Mouse (Mus musculus) kidney, embryonic 15.5 days (tissue): ENCODE measurements around the gene Rnd1. TPM values are rescaled to one million over a fixed set of nuclear protein-coding genes. Genes with fewer than 3 reads are reported as not detected.

Experiments
- ATAC-seq: fragments of 200-750 bp; cut with Nextera tagmentation; replicated peaks from 2 replicates; pipeline ENCODE4 v1.8.0; 2017; ENCODE audit warnings: moderate TSS enrichment; ENCODE audit not compliant: low FRiP score
- H3K27ac ChIP-seq: fragments of 300-500 bp; sonication (generic); 2 replicates; pipeline ENCODE4 v1.5.1; 2015; ENCODE audit warnings: mild to moderate bottlenecking, inconsistent platforms
- H3K27me3 ChIP-seq: fragments of 300-500 bp; sonication (generic); 2 replicates; pipeline ENCODE4 v1.6.1; 2015; ENCODE audit warnings: inconsistent platforms
- H3K36me3 ChIP-seq: fragments of 300-500 bp; sonication (generic); 2 replicates; pipeline ENCODE4 v1.6.1; 2015; ENCODE audit warnings: inconsistent platforms
- H3K4me1 ChIP-seq: fragments of 300-500 bp; sonication (generic); 2 replicates; pipeline ENCODE4 v1.6.1; 2015; ENCODE audit warnings: inconsistent platforms
- H3K4me2 ChIP-seq: fragments of 300-500 bp; sonication (generic); 2 replicates; pipeline ENCODE4 v1.6.1; 2015; ENCODE audit warnings: moderate library complexity, mild to moderate bottlenecking, inconsistent platforms
- H3K4me3 ChIP-seq: fragments of 300-500 bp; sonication (generic); replicated peaks from 2 replicates; pipeline ENCODE4 v1.5.1; 2015; ENCODE audit warnings: mild to moderate bottlenecking, inconsistent platforms
- H3K9ac ChIP-seq: fragments of 300-500 bp; sonication (generic); 2 replicates; pipeline ENCODE4 v1.6.1; 2015; ENCODE audit warnings: mild to moderate bottlenecking, inconsistent platforms
- H3K9me3 ChIP-seq: fragments of 300-500 bp; sonication (generic); replicated peaks from 2 replicates; pipeline ENCODE4 v1.6.1; 2016; ENCODE audit warnings: inconsistent platforms
- WGBS: fragments of 180-500 bp; shearing (Covaris S2); methylation state at CpG from one replicate; pipeline ENCODE4 v1.1.7; 2015; ENCODE audit warnings: mixed read lengths; 5-methylcytosine and 5-hydroxymethylcytosine counted together
- polyA plus RNA-seq: library from polyadenylated mRNA; unstranded; fragments of >200 nt; fragmentation: Nextera tagmentation; extraction: Ambion mirVana; gene quantifications from 2 replicates; pipeline ENCODE4 v1.2.1, GENCODE M21; 2015

The Rnd1 gene
- polyA plus RNA-seq, 1 experiment from 2014 or later, result 0.62 TPM

GRCm38 (mm10) chr15:98676471-98676870 is 790 bp downstream of the Rnd1 start:
- H3K4me1 ChIP-seq, result peaks cover 34% of the 10 kb centered on the region

GRCm38 (mm10) chr15:98675634-98676250 is 1.5 kb downstream of the Rnd1 start:
- no peak for ATAC-seq
- Histone ChIP-seq H3K27me3 (peaks cover 60% of the 10 kb centered on the region), H3K4me1 (peaks cover 34% of the 10 kb centered on the region), H3K4me3 (peak overlapping the region; percentile 38), H3K4me2 (peak overlapping the region; percentile 70), H3K9ac (no peak overlapping the region), H3K36me3 (no peaks in the 10 kb centered on the region), H3K9me3 (no peaks in the 10 kb centered on the region), H3K27ac (no peak overlapping the region)
- 3% methylated on average over 14 of the region's 14 CpGs for WGBS

More at GRCm38 (mm10) chr15:98676471-98676870, 790 bp downstream of the Rnd1 start:
- Histone ChIP-seq H3K4me2 (peak overlapping the region; percentile 70), H3K9me3 (no peaks in the 10 kb centered on the region), H3K36me3 (no peaks in the 10 kb centered on the region), H3K4me3 (peak overlapping the region; percentile 38), H3K9ac (no peak overlapping the region), H3K27me3 (peaks cover 67% of the 10 kb centered on the region), H3K27ac (no peak overlapping the region)
- no peak for ATAC-seq
- 2% methylated on average over 9 of the region's 9 CpGs for WGBS

GRCm38 (mm10) chr15:98674994-98675545 is 2.2 kb downstream of the Rnd1 start:
- Histone ChIP-seq H3K27me3 (peaks cover 63% of the 10 kb centered on the region), H3K9ac (no peak overlapping the region), H3K9me3 (no peaks in the 10 kb centered on the region), H3K4me2 (peak overlapping the region; percentile 70), H3K4me1 (peaks cover 34% of the 10 kb centered on the region), H3K4me3 (peak overlapping the region; percentile 38), H3K27ac (no peak overlapping the region), H3K36me3 (no peaks in the 10 kb centered on the region)
- no peak for ATAC-seq
- 9% methylated on average over 11 of the region's 11 CpGs for WGBS

GRCm38 (mm10) chr15:98674284-98674993 is 2.8 kb downstream of the Rnd1 start:
- ATAC-seq, result no peak
- no peak overlapping the region for H3K4me3 ChIP-seq
- no peak overlapping the region for H3K27ac ChIP-seq
- no peaks in the 10 kb centered on the region for H3K9me3 ChIP-seq
- H3K9ac ChIP-seq, result no peak overlapping the region
- peak overlapping the region; percentile 70 for H3K4me2 ChIP-seq
- peaks cover 34% of the 10 kb centered on the region for H3K4me1 ChIP-seq
- no peaks in the 10 kb centered on the region for H3K36me3 ChIP-seq
- WGBS, result 17% methylated on average over 7 of the region's 7 CpGs
- H3K27me3 ChIP-seq, result peaks cover 60% of the 10 kb centered on the region

- 82% methylated on average over 7 of the region's 7 CpGs for WGBS
- Histone ChIP-seq H3K4me1 (peaks cover 34% of the 10 kb centered on the region), H3K9ac (no peak overlapping the region), H3K9me3 (no peaks in the 10 kb centered on the region), H3K36me3 (no peaks in the 10 kb centered on the region), H3K27me3 (peaks cover 54% of the 10 kb centered on the region), H3K4me3 (no peak overlapping the region), H3K27ac (no peak overlapping the region), H3K4me2 (no peak overlapping the region)
- ATAC-seq, result no peak
Observed at GRCm38 (mm10) chr15:98673732-98674131, 3.5 kb downstream of the Rnd1 start.

- WGBS, result 70% methylated on average over 4 of the region's 4 CpGs
- H3K9ac ChIP-seq, result no peak overlapping the region
- H3K4me2 ChIP-seq, result no peak overlapping the region
- H3K4me1 ChIP-seq, result peaks cover 33% of the 10 kb centered on the region
- no peaks in the 10 kb centered on the region for H3K36me3 ChIP-seq
- no peak overlapping the region for H3K27ac ChIP-seq
- H3K4me3 ChIP-seq, result no peak overlapping the region
- ATAC-seq, result no peak
- peaks cover 51% of the 10 kb centered on the region for H3K27me3 ChIP-seq
- no peaks in the 10 kb centered on the region for H3K9me3 ChIP-seq
Observed at GRCm38 (mm10) chr15:98672592-98672991, 4.7 kb downstream of the Rnd1 start.

GRCm38 (mm10) chr15:98664042-98664907 is 13.0 kb downstream of the Rnd1 start:
- WGBS, result 81% methylated on average over 11 of the region's 11 CpGs
- Histone ChIP-seq H3K4me1 (peaks cover 13% of the 10 kb centered on the region), H3K9ac (no peak overlapping the region), H3K27ac (no peak overlapping the region), H3K36me3 (peaks cover 11% of the 10 kb centered on the region; the same call in 1 of the 2 replicates), H3K9me3 (no peaks in the 10 kb centered on the region), H3K4me2 (no peak overlapping the region), H3K4me3 (no peak overlapping the region), H3K27me3 (no peaks in the 10 kb centered on the region)
- no peak for ATAC-seq

GRCm38 (mm10) chr15:98662567-98663545 is 14.4 kb downstream of the Rnd1 start, which contains the start of gene Ddx23:
Ddx23 (minus strand) TSS chr15:98662894.
- H3K36me3 ChIP-seq, result peaks cover 25% of the 10 kb centered on the region
- WGBS, result 4% methylated on average over 48 of the region's 48 CpGs
- peaks cover 13% of the 10 kb centered on the region for H3K4me1 ChIP-seq
- H3K4me2 ChIP-seq, result peak within 1 kb of the TSS; percentile 76
- peak within 1 kb of the TSS; percentile 76 for H3K9ac ChIP-seq
- no peaks in the 10 kb centered on the region for H3K27me3 ChIP-seq
- peak within 1 kb of the TSS; percentile 73 for H3K4me3 ChIP-seq
- ATAC-seq, result peak; percentile 97
- no peaks in the 10 kb centered on the region for H3K9me3 ChIP-seq
- H3K27ac ChIP-seq, result peak within 1 kb of the TSS; percentile 90

GRCm38 (mm10) chr15:98662198-98662566 is 15.1 kb downstream of the Rnd1 start:
- Histone ChIP-seq H3K27me3 (no peaks in the 10 kb centered on the region), H3K9me3 (no peaks in the 10 kb centered on the region), H3K27ac (peak overlapping the region; percentile 90), H3K4me1 (peaks cover 13% of the 10 kb centered on the region), H3K4me2 (peak overlapping the region; percentile 76), H3K9ac (peak overlapping the region; percentile 76), H3K36me3 (peaks cover 31% of the 10 kb centered on the region), H3K4me3 (peak overlapping the region; percentile 73)
- no peak for ATAC-seq
- under 1% methylated on average over 14 of the region's 14 CpGs for WGBS

- peaks cover 82% of the 10 kb centered on the region for H3K36me3 ChIP-seq
- no peak overlapping the region for H3K4me3 ChIP-seq
- ATAC-seq, result no peak
- H3K9me3 ChIP-seq, result no peaks in the 10 kb centered on the region
- peaks cover 13% of the 10 kb centered on the region for H3K4me1 ChIP-seq
- no peak overlapping the region for H3K9ac ChIP-seq
- H3K4me2 ChIP-seq, result no peak overlapping the region
- no peaks in the 10 kb centered on the region for H3K27me3 ChIP-seq
- whole genome bisulfite sequencing, result 85% methylated on average over 15 of the region's 15 CpGs
- no peak overlapping the region for H3K27ac ChIP-seq
Observed at GRCm38 (mm10) chr15:98656982-98657751, 20.1 kb downstream of the Rnd1 start.
